Mouse (Mus musculus): Measurements from ENCODE around the gene Zfp780b.
"Not testable (repeated sequence)": the region's sequence is repeated elsewhere in the genome, so short reads cannot be mapped to it uniquely, and the experiment has no call there.

DNA sequence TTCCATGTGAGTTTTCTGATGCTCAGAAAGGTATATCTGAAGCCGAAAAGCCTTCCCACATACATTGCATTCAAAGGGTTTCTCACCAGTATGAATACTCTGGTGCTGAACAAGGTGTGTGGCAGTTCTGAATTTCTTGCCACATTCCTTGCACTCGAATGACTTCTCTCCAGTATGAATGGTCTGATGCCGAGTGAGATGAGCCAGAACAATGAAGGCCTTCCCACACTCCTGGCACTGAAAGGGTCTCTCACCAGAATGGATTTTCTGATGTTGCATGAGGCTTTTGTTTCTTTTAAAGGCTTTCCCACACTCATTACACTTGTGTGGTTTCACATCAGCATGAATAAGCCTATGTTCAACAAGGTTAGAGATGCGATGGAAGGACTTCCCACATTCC is 68.0 kb downstream of the Zfp780b start:
- not testable (repeated sequence) for TF ChIP-seq CTCF (IDR thresholded peaks at IDR 0.05; ENCODE audit: extremely low read depth, insufficient read depth, insufficient read length, insufficient replicate concordance); POLR2A (IDR thresholded peaks at IDR 0.05; ENCODE audit: low read depth, low read length)

Data from spleen, adult 2 months (tissue).